Mouse (Mus musculus): ENCODE results near the gene Tbc1d22a.

DNA sequence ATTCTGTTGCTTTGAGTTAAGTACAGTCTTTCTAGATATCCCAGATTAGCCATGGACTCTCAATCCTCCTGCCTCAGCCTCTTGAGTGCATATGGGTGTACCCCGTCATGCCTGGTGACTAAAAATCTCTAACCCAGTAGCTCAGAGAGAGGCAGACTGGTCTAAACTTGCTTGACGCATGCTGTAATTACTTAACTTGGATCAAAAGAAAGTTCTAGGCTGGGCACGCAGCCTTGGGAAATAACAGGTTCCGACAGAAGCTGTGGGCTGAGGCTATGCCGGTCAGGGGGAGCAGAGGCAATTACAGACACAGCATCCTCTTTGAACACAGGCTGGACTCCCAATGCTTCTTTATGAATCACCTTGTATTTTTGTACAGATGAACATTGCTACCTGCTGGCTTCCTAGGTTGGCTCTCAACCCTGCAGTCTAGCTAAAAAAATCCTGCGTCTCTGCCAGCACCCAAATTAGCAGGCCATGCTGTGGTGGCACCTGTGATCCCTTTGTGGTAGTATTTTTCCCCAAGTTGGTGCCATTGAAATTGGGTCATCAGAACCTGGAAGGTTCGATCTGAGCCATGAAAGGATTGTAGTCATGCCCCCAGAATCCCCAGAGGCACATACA is 47.1 kb upstream of the Tbc1d22a start:
- TF ChIP-seq CTCF (IDR thresholded peaks at IDR 0.05; ENCODE audit: low read depth, low read length) (no peak), POLR2A (IDR thresholded peaks at IDR 0.05; ENCODE audit: borderline replicate concordance, low read depth, low read length) (no peak)

Measured in bone marrow macrophage, adult 2 months (primary cell).